Mouse (Mus musculus) heart, adult 2 months (tissue): ENCODE data around the gene Trcg1. TPM values are rescaled to one million over a fixed set of nuclear protein-coding genes. Genes with fewer than 3 reads are reported as not detected.

ENCODE experiments used
- DNase-seq, 2 experiments: peaks; one replicate each; pipeline ENCODE4 v3.0.0; 2021
- H3K27ac ChIP-seq: fragments of 200-600 bp; 2 replicates; pipeline ENCODE4 v1.8.1; 2022
- H3K27me3 ChIP-seq: fragments of 200-500 bp; 2 replicates; pipeline ENCODE4 v1.6.1; 2012; ENCODE audit warnings: mild to moderate bottlenecking, low read length, inconsistent platforms, mixed read lengths; ENCODE audit not compliant: control insufficient read depth, insufficient read depth
- H3K36me3 ChIP-seq: fragments of 200-500 bp; 2 replicates; pipeline ENCODE4 v1.6.1; 2012; ENCODE audit warnings: low read length, inconsistent platforms; ENCODE audit not compliant: control insufficient read depth, insufficient read depth
- H3K4me1 ChIP-seq: fragments of 200-500 bp; 2 replicates; pipeline ENCODE4 v1.6.1; 2011; ENCODE audit warnings: low read length; ENCODE audit not compliant: control insufficient read depth, insufficient read depth
- H3K4me3 ChIP-seq: fragments of 200-600 bp; 2 replicates; pipeline ENCODE4 v1.8.1; 2022
- H3K79me2 ChIP-seq: fragments of 200-500 bp; replicated peaks from 2 replicates; pipeline ENCODE4 v1.6.1; 2012; ENCODE audit warnings: mild to moderate bottlenecking, inconsistent platforms, low read length, moderate library complexity, mixed read lengths; ENCODE audit not compliant: control insufficient read depth, insufficient read depth
- H3K9ac ChIP-seq: fragments of 200-500 bp; 2 replicates; pipeline ENCODE4 v1.6.1; 2012; ENCODE audit warnings: low read depth, mild to moderate bottlenecking, control low read depth, inconsistent platforms, low read length, mixed read lengths
- CTCF ChIP-seq: fragments of 200-600 bp; IDR thresholded peaks from 2 replicates; pipeline ENCODE4 v1.8.1; 2022; ENCODE audit warnings: antibody characterized with exemption, mild to moderate bottlenecking, moderate library complexity
- EP300 ChIP-seq: fragments of 200-500 bp; IDR thresholded peaks from 2 replicates; pipeline ENCODE4 v1.6.1; 2011; ENCODE audit warnings: low read depth, low read length, control low read depth; ENCODE audit not compliant: insufficient read depth
- POLR2A ChIP-seq: fragments of 200-500 bp; IDR thresholded peaks from 2 replicates; pipeline ENCODE4 v1.6.1; 2011; ENCODE audit warnings: mild to moderate bottlenecking, low read depth, low read length, control low read depth; ENCODE audit not compliant: insufficient read depth
- WGBS: fragments of 180-500 bp; shearing (Covaris S2); methylation state at CpG from one replicate; pipeline ENCODE4 v1.1.7; 2018; 5-methylcytosine and 5-hydroxymethylcytosine counted together
- intact Hi-C: fragments of 180-260 bp; cut with DNase I; formaldehyde crosslinking; loops from one replicate; pipeline ENCODE4 v1.15.1; 2025
- polyA plus RNA-seq: library from polyadenylated mRNA; depleted of rRNA; stranded (reverse); fragments of >200 nt; gene quantifications from 2 replicates; pipeline ENCODE4 v1.2.3, GENCODE M21; 2012
- total RNA-seq, 2 experiments: library from RNA; stranded (reverse); gene quantifications; 2 replicates each; pipeline ENCODE4 v1.2.3; 2021

Gene Trcg1
- total and polyA plus RNA-seq, 3 experiments = not detected

DNA sequence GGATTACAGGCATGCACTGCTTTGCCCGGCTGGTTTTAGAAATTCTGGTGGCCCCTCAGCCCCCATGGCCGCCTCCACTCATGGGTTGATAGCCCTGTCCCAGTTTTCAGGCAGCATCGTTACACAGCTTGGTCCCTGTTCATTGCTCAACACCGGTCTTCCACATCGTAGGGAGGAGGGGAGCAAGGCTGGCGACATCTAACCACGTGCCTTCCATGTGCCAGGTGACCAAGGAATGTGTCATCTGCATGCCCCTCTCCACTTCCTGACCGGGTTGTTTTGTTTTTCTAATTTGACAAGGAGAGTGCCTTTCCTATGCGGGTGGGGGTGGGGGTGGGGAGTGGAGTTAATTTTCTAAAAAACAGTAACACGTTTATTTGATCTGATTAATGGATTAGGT lies 31.7 kb downstream of the Trcg1 start:
- no peaks in the 10 kb centered on the region for H3K79me2 ChIP-seq
- no peak overlapping the region for H3K4me3 ChIP-seq
- H3K36me3 ChIP-seq = no peaks in the 10 kb centered on the region
- peaks cover 4% of the 10 kb centered on the region for H3K4me1 ChIP-seq
- H3K9ac ChIP-seq = no peak overlapping the region
- no peaks in the 10 kb centered on the region for H3K27me3 ChIP-seq
- TF ChIP-seq POLR2A (no peak), CTCF (no peak), EP300 (no peak)
- H3K27ac ChIP-seq = no peak overlapping the region
- DNase-seq = no peak
- WGBS = 55% methylated on average over 10 of the region's 10 CpGs
- intact Hi-C loops = loop anchor here (10.0 kb wide), 1 partner anchor 387 kb away; the partner anchor contains the start of gene Csk

GRCm38 (mm10) chr9:57268575-57268974 lies 32.2 kb downstream of the Trcg1 start:
- no peak for DNase-seq
- intact Hi-C loops = loop anchor here (10.0 kb wide), 1 partner anchor 386 kb away; the partner anchor contains the start of gene Csk
- Histone ChIP-seq H3K27me3 (no peaks in the 10 kb centered on the region), H3K27ac (no peak overlapping the region), H3K79me2 (no peaks in the 10 kb centered on the region), H3K4me3 (no peak overlapping the region), H3K36me3 (no peaks in the 10 kb centered on the region), H3K9ac (no peak overlapping the region), H3K4me1 (peaks cover 4% of the 10 kb centered on the region)
- WGBS = 38% methylated on average over 3 of the region's 3 CpGs
- TF ChIP-seq EP300 (no peak), CTCF (peak; percentile 43), POLR2A (no peak)

GRCm38 (mm10) chr9:57269384-57269783 lies 33.0 kb downstream of the Trcg1 start:
- intact Hi-C loops = loop anchor here (10.0 kb wide), 1 partner anchor 385 kb away; the partner anchor contains the start of gene Csk
- DNase-seq = no peak
- TF ChIP-seq CTCF (no peak), EP300 (no peak), POLR2A (no peak)
- Histone ChIP-seq H3K36me3 (no peaks in the 10 kb centered on the region), H3K4me1 (peaks cover 4% of the 10 kb centered on the region), H3K4me3 (no peak overlapping the region), H3K9ac (no peak overlapping the region), H3K79me2 (no peaks in the 10 kb centered on the region), H3K27ac (no peak overlapping the region), H3K27me3 (no peaks in the 10 kb centered on the region)
- WGBS = 67% methylated on average over 1 of the region's 1 CpGs

DNA sequence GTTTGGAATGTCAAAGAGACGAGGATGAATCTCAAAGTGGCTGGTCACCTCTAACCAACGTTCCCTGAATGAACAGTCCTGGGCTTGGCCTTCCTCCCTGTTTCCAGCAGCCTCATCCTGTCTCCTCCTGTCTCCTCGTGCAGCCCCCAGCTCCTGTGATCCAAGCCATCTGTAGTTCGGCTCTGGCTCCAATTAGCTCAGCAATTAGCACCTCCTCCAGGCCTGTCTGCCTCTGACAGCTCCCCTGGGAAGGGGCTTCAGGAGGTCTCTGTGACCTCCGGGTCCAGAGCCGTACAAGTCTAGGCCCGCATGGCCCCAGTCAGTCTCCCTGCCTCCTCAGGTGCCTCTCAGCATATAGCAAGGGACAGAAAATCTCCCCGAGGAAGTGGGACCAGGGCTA lies 34.0 kb downstream of the Trcg1 start:
- WGBS = 54% methylated on average over 8 of the region's 8 CpGs
- H3K27me3 ChIP-seq = no peaks in the 10 kb centered on the region
- H3K4me3 ChIP-seq = no peak overlapping the region
- no peaks in the 10 kb centered on the region for H3K79me2 ChIP-seq
- no peak overlapping the region for H3K27ac ChIP-seq
- TF ChIP-seq POLR2A (no peak), EP300 (no peak), CTCF (no peak)
- no peak for DNase-seq
- H3K9ac ChIP-seq = no peak overlapping the region
- intact Hi-C loops = no loop called here
- no peaks in the 10 kb centered on the region for H3K36me3 ChIP-seq
- H3K4me1 ChIP-seq = peaks cover under 1% of the 10 kb centered on the region

DNA sequence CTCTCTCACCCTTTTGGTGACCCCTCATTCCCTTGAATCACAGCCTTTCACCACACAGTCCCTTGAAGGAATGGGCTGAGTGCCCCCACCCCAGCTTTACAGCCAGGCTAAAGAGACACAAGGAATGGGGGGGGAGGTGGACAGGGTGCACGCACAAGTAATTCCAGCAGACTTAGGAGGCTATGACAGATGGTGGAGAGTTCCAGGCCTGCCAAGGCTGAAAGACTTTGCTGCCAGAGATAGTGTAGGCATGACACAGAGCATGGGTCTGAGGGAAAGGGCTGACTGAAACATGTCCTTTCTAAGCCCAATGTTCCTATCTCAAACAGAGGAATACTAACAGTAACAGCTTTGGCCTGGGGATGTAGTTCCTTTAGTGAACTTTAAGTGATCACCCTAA lies 34.7 kb downstream of the Trcg1 start:
- H3K27ac ChIP-seq = no peak overlapping the region
- H3K79me2 ChIP-seq = no peaks in the 10 kb centered on the region
- no peak for DNase-seq
- H3K4me1 ChIP-seq = no peaks in the 10 kb centered on the region
- no peaks in the 10 kb centered on the region for H3K27me3 ChIP-seq
- H3K36me3 ChIP-seq = no peaks in the 10 kb centered on the region
- intact Hi-C loops = no loop called here
- 81% methylated on average over 1 of the region's 1 CpGs for WGBS
- no peak for TF ChIP-seq CTCF
- TF ChIP-seq EP300 = no peak
- no peak for TF ChIP-seq POLR2A
- H3K9ac ChIP-seq = no peak overlapping the region
- no peak overlapping the region for H3K4me3 ChIP-seq

- no peaks in the 10 kb centered on the region for H3K36me3 ChIP-seq
- no peak overlapping the region for H3K4me3 ChIP-seq
- H3K27me3 ChIP-seq = no peaks in the 10 kb centered on the region
- H3K4me1 ChIP-seq = no peaks in the 10 kb centered on the region
- H3K27ac ChIP-seq = no peak overlapping the region
- intact Hi-C loops = no loop called here
- DNase-seq = no peak
- 69% methylated on average over 9 of the region's 9 CpGs for WGBS
- no peaks in the 10 kb centered on the region for H3K79me2 ChIP-seq
- no peak overlapping the region for H3K9ac ChIP-seq
- TF ChIP-seq POLR2A = no peak
- TF ChIP-seq CTCF = no peak
- TF ChIP-seq EP300 = no peak
Measured at GRCm38 (mm10) chr9:57271837-57272562, 35.6 kb downstream of the Trcg1 start.
